Mouse (Mus musculus): ENCODE measurements at regions not wholly inside any gene's neighbourhood (a gene's known extent, or its start where the extent isn't known, plus 50 kb on each side); places are given as distances from the start of the nearest gene placed in this dataset.
"Not testable (repeated sequence)": the region's sequence is repeated elsewhere in the genome, so short reads cannot be mapped to it uniquely, and the experiment has no call there.

GRCm38 (mm10) chr3:21898241-21898640 lies 178.2 kb upstream of the Tbl1xr1 start:
- TF ChIP-seq CTCF (IDR thresholded peaks at IDR 0.05; ENCODE audit: borderline replicate concordance, insufficient read depth, low read length) (no peak), POLR2A (IDR thresholded peaks at IDR 0.05; ENCODE audit: low read depth, low read length) (no peak)
- Histone ChIP-seq H3K4me1 (ENCODE audit: control insufficient read depth, insufficient read depth, low read length) (no peaks in the 10 kb centered on the region), H3K4me3 (ENCODE audit: insufficient read depth, low read length) (no peak overlapping the region), H3K27ac (ENCODE audit: insufficient read depth, low read length) (no peak overlapping the region)

- Histone ChIP-seq H3K4me1 (ENCODE audit: control insufficient read depth, insufficient read depth, low read length) (peaks cover 6% of the 10 kb centered on the region), H3K27ac (ENCODE audit: insufficient read depth, low read length) (peak overlapping the region; percentile 35), H3K4me3 (ENCODE audit: insufficient read depth, low read length) (no peak overlapping the region)
- TF ChIP-seq CTCF (IDR thresholded peaks at IDR 0.05; ENCODE audit: borderline replicate concordance, insufficient read depth, low read length): no peak
- no peak for TF ChIP-seq POLR2A (IDR thresholded peaks at IDR 0.05; ENCODE audit: low read depth, low read length)
Measured at GRCm38 (mm10) chr3:21905384-21906073, 170.9 kb upstream of the Tbl1xr1 start.

- H3K4me3 ChIP-seq (ENCODE audit: insufficient read depth, low read length): no peak overlapping the region
- TF ChIP-seq POLR2A (IDR thresholded peaks at IDR 0.05; ENCODE audit: low read depth, low read length) (no peak), CTCF (IDR thresholded peaks at IDR 0.05; ENCODE audit: borderline replicate concordance, insufficient read depth, low read length) (no peak)
- no peak overlapping the region for H3K27ac ChIP-seq (ENCODE audit: insufficient read depth, low read length)
- peaks cover 6% of the 10 kb centered on the region for H3K4me1 ChIP-seq (ENCODE audit: control insufficient read depth, insufficient read depth, low read length)
Measured at GRCm38 (mm10) chr3:21908828-21909227, 167.6 kb upstream of the Tbl1xr1 start.

GRCm38 (mm10) chr3:21910080-21910479 lies 166.4 kb upstream of the Tbl1xr1 start:
- Histone ChIP-seq H3K4me1 (ENCODE audit: control insufficient read depth, insufficient read depth, low read length) (peaks cover 4% of the 10 kb centered on the region), H3K27ac (ENCODE audit: insufficient read depth, low read length) (no peak overlapping the region), H3K4me3 (ENCODE audit: insufficient read depth, low read length) (no peak overlapping the region)
- no peak for TF ChIP-seq POLR2A (IDR thresholded peaks at IDR 0.05; ENCODE audit: low read depth, low read length)
- TF ChIP-seq CTCF (IDR thresholded peaks at IDR 0.05; ENCODE audit: borderline replicate concordance, insufficient read depth, low read length): no peak

- Histone ChIP-seq H3K27ac (ENCODE audit: insufficient read depth, low read length) (no peak overlapping the region), H3K4me1 (ENCODE audit: control insufficient read depth, insufficient read depth, low read length) (no peaks in the 10 kb centered on the region), H3K4me3 (ENCODE audit: insufficient read depth, low read length) (no peak overlapping the region)
- TF ChIP-seq POLR2A (IDR thresholded peaks at IDR 0.05; ENCODE audit: low read depth, low read length) (no peak), CTCF (IDR thresholded peaks at IDR 0.05; ENCODE audit: borderline replicate concordance, insufficient read depth, low read length) (no peak)
Measured at GRCm38 (mm10) chr3:21911071-21911470, 165.4 kb upstream of the Tbl1xr1 start.

GRCm38 (mm10) chr3:21917228-21917910 lies 159.1 kb upstream of the Tbl1xr1 start:
- no peak overlapping the region for H3K4me3 ChIP-seq (ENCODE audit: insufficient read depth, low read length)
- H3K27ac ChIP-seq (ENCODE audit: insufficient read depth, low read length): no peak overlapping the region
- no peaks in the 10 kb centered on the region for H3K4me1 ChIP-seq (ENCODE audit: control insufficient read depth, insufficient read depth, low read length)
- TF ChIP-seq POLR2A (IDR thresholded peaks at IDR 0.05; ENCODE audit: low read depth, low read length) (no peak), CTCF (IDR thresholded peaks at IDR 0.05; ENCODE audit: borderline replicate concordance, insufficient read depth, low read length) (no peak)

GRCm38 (mm10) chr3:21918431-21918830 lies 158.0 kb upstream of the Tbl1xr1 start:
- no peaks in the 10 kb centered on the region for H3K4me1 ChIP-seq (ENCODE audit: control insufficient read depth, insufficient read depth, low read length)
- no peak for TF ChIP-seq POLR2A (IDR thresholded peaks at IDR 0.05; ENCODE audit: low read depth, low read length)
- no peak for TF ChIP-seq CTCF (IDR thresholded peaks at IDR 0.05; ENCODE audit: borderline replicate concordance, insufficient read depth, low read length)
- no peak overlapping the region for H3K27ac ChIP-seq (ENCODE audit: insufficient read depth, low read length)
- H3K4me3 ChIP-seq (ENCODE audit: insufficient read depth, low read length): no peak overlapping the region

- no peak overlapping the region for H3K27ac ChIP-seq (ENCODE audit: insufficient read depth, low read length)
- H3K4me1 ChIP-seq (ENCODE audit: control insufficient read depth, insufficient read depth, low read length): no peaks in the 10 kb centered on the region
- TF ChIP-seq CTCF (IDR thresholded peaks at IDR 0.05; ENCODE audit: borderline replicate concordance, insufficient read depth, low read length): no peak
- no peak for TF ChIP-seq POLR2A (IDR thresholded peaks at IDR 0.05; ENCODE audit: low read depth, low read length)
- H3K4me3 ChIP-seq (ENCODE audit: insufficient read depth, low read length): no peak overlapping the region
Measured at GRCm38 (mm10) chr3:21919931-21920330, 156.5 kb upstream of the Tbl1xr1 start.

GRCm38 (mm10) chr3:21931951-21932350 lies 144.5 kb upstream of the Tbl1xr1 start:
- Histone ChIP-seq H3K27ac (ENCODE audit: insufficient read depth, low read length) (no peak overlapping the region), H3K4me3 (ENCODE audit: insufficient read depth, low read length) (no peak overlapping the region), H3K4me1 (ENCODE audit: control insufficient read depth, insufficient read depth, low read length) (peaks cover 7% of the 10 kb centered on the region; the same call in 1 of the 2 replicates)
- TF ChIP-seq CTCF (IDR thresholded peaks at IDR 0.05; ENCODE audit: borderline replicate concordance, insufficient read depth, low read length) (no peak), POLR2A (IDR thresholded peaks at IDR 0.05; ENCODE audit: low read depth, low read length) (no peak)

GRCm38 (mm10) chr3:21932696-21933095 lies 143.8 kb upstream of the Tbl1xr1 start:
- not testable (repeated sequence) for H3K27ac ChIP-seq (ENCODE audit: insufficient read depth, low read length); H3K4me3 ChIP-seq (ENCODE audit: insufficient read depth, low read length)
- H3K4me1 ChIP-seq (ENCODE audit: control insufficient read depth, insufficient read depth, low read length): peaks cover 13% of the 10 kb centered on the region; the same call in 1 of the 2 replicates

Data from embryonic fibroblast, embryonic 13.5 days (primary cell).